Mouse (Mus musculus): ENCODE results near the gene U2af2. TPM values are rescaled to one million over a fixed set of nuclear protein-coding genes. Genes with fewer than 3 reads are reported as not detected.
"Not testable (repeated sequence)": the region's sequence is repeated elsewhere in the genome, so short reads cannot be mapped to it uniquely, and the experiment has no call there.

U2af2 gene
- total RNA-seq (2022), result 100 to 1,000 TPM; 159 to 182 (median 174) TPM

- peak; percentile 82 to 92 for DNase-seq (ENCODE audit: low spot score in 2 of 2)
Observed at GRCm38 (mm10) chr7:5061774-5062359, at the start of gene U2af2. Gene U2af2, plus strand, starts transcription at chr7:5062143.

- DNase-seq (ENCODE audit: low spot score in 2 of 2), result no peak
Observed at GRCm38 (mm10) chr7:5012681-5013513, 49.0 kb upstream of the U2af2 start.

- DNase-seq (ENCODE audit: low spot score in 2 of 2), result peak; percentile 95 to 96
Observed at GRCm38 (mm10) chr7:5014251-5015117, 47.5 kb upstream of the U2af2 start, which contains the start of the genes Zfp524 and Fiz1. Gene Zfp524, plus strand, starts transcription at chr7:5014415. Gene Fiz1, minus strand, starts transcription at chr7:5014697.

GRCm38 (mm10) chr7:5015118-5016001 lies 46.6 kb upstream of the U2af2 start, which contains the start of gene Gm44973:
Gene Gm44973, plus strand, starts transcription at chr7:5015496.
- peak; percentile 82 to 93 for DNase-seq (ENCODE audit: low spot score in 2 of 2)

GRCm38 (mm10) chr7:5016057-5016456 lies 45.9 kb upstream of the U2af2 start:
- no peak for DNase-seq (ENCODE audit: low spot score in 2 of 2)

GRCm38 (mm10) chr7:5016920-5017319 lies 45.0 kb upstream of the U2af2 start:
- no peak for DNase-seq (ENCODE audit: low spot score in 2 of 2)

GRCm38 (mm10) chr7:5017352-5017751 lies 44.6 kb upstream of the U2af2 start:
- DNase-seq (ENCODE audit: low spot score in 2 of 2), result peak in 1 of 2 experiments; percentile 34

GRCm38 (mm10) chr7:5017931-5018330 lies 44.0 kb upstream of the U2af2 start:
- DNase-seq (ENCODE audit: low spot score in 2 of 2), result no peak

- DNase-seq (ENCODE audit: low spot score in 2 of 2), result not testable (repeated sequence)
Observed at GRCm38 (mm10) chr7:5019576-5019975, 42.4 kb upstream of the U2af2 start.

GRCm38 (mm10) chr7:5020000-5020681 lies 41.8 kb upstream of the U2af2 start, which contains the start of the genes Zfp865 and Ccdc106:
Gene Zfp865, plus strand, starts transcription at chr7:5020376.
Gene Ccdc106, plus strand, starts transcription at chr7:5020553.
- peak; percentile 98 to 99 for DNase-seq (ENCODE audit: low spot score in 2 of 2)

GRCm38 (mm10) chr7:5020685-5021084 lies 41.3 kb upstream of the U2af2 start:
- DNase-seq (ENCODE audit: low spot score in 2 of 2), result no peak

GRCm38 (mm10) chr7:5021197-5021596 lies 40.7 kb upstream of the U2af2 start:
- no peak for DNase-seq (ENCODE audit: low spot score in 2 of 2)

- no peak for DNase-seq (ENCODE audit: low spot score in 2 of 2)
Observed at GRCm38 (mm10) chr7:5029543-5029942, 32.4 kb upstream of the U2af2 start.

GRCm38 (mm10) chr7:5029946-5030345 lies 32.0 kb upstream of the U2af2 start:
- DNase-seq (ENCODE audit: low spot score in 2 of 2), result no peak

GRCm38 (mm10) chr7:5030554-5031275 lies 31.2 kb upstream of the U2af2 start:
- DNase-seq (ENCODE audit: low spot score in 2 of 2), result no peak

GRCm38 (mm10) chr7:5031496-5031895 lies 30.4 kb upstream of the U2af2 start:
- DNase-seq (ENCODE audit: low spot score in 2 of 2), result no peak

GRCm38 (mm10) chr7:5033818-5034217 lies 28.1 kb upstream of the U2af2 start, which contains the start of gene 4632433K11Rik:
Gene 4632433K11Rik, plus strand, starts transcription at chr7:5034118.
- DNase-seq (ENCODE audit: low spot score in 2 of 2), result no peak

- DNase-seq (ENCODE audit: low spot score in 2 of 2), result no peak
Observed at GRCm38 (mm10) chr7:5035628-5036027, 26.3 kb upstream of the U2af2 start.

- no peak for DNase-seq (ENCODE audit: low spot score in 2 of 2)
Observed at GRCm38 (mm10) chr7:5036136-5036535, 25.8 kb upstream of the U2af2 start.
